Mouse (Mus musculus): ENCODE measurements around the gene Olfr1423.
"Not testable (repeated sequence)": the region's sequence is repeated elsewhere in the genome, so short reads cannot be mapped to it uniquely, and the experiment has no call there.

Olfr1423 gene

DNA sequence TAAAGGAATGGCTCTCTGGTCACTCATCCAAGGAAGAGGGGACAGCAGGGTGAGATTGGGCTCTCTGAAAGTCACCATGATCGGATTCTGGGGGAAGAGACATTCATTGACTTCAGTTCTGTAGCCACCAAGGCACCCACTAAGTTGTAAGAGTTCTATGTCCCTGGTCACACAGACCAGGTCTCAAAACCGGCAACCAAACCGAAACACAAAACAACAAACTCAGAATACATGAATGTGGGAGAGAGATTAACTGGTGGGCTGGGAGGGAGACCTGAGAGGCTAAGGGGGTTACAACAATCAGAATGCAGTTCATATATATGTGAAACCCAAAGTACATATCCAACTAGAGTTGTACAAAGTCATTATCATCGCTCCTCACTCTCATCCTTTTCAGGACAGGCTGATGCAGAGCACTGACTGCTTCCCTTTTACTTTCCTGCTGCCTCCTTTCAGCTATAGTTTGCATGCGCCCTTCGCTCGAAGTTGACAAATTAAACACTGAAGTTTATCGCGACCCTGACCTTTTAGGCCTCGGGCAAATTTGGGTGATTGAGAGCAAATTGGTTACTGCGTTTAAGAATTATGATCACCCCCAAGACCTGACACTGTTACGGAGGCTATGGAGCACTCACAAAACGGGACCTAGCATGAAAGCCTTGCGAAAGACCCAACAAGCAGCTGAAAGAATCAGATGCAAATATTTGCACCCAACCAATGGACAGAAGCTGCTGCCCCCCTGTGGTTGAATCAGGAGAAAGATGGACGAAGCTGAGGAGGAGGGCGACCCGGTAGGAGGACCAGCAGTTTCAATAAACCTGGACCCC lies 33.8 kb downstream of the Olfr1423 start:
- DNase-seq (ENCODE audit: extremely low spot score, low spot score), result peak; percentile 65

GRCm38 (mm10) chr19:12006361-12006947 lies 34.7 kb downstream of the Olfr1423 start:
- DNase-seq (ENCODE audit: extremely low spot score, low spot score), result no peak

DNA sequence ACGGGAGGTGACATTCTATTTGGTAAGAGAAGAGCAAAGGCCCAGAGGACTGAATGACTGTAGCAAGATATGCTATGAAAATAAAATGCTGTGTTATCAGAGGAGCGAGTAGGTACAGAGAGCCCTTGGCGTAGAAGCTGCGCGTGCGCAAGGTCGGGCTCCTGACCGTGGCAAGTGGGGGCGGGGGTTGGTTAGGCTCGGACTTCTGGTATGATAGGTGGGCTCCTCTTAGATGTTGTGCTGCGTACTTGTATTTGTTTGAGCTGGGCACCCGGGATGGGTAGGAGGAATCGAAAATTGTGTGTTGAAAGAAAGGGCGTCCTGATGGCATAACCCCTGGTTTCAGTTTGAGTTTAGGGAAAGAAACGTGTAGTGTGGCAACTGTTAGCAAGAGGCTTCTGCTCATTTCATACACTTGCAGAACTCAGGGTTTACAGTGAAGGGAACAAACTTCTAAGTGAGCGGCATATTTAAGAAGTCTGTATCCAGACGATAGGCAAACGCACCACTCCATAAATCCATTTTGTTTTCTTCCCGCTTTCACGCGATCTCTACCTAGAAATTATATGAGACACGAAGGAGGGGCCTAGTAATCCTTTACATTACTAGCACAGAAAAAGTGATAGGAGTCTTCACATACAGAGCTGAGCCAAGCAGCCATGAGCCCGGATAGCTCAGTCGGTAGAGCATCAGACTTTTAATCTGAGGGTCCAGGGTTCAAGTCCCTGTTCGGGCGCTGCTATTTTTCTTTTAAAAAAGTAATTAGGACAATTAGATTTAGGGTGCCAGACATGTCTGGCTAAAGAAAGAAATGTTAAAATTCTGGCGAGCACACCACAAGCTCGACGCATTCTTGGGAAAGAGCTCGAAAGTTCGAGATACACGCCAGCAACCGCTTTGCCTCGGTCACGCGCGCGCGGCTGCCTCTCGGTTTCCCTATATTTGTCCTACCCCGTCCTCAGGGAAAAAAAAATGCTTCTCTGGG lies 35.4 kb downstream of the Olfr1423 start:
- DNase-seq (ENCODE audit: extremely low spot score, low spot score), result peak; percentile 97

GRCm38 (mm10) chr19:12004216-12005008 lies 36.7 kb downstream of the Olfr1423 start:
- DNase-seq (ENCODE audit: extremely low spot score, low spot score), result no peak

DNA sequence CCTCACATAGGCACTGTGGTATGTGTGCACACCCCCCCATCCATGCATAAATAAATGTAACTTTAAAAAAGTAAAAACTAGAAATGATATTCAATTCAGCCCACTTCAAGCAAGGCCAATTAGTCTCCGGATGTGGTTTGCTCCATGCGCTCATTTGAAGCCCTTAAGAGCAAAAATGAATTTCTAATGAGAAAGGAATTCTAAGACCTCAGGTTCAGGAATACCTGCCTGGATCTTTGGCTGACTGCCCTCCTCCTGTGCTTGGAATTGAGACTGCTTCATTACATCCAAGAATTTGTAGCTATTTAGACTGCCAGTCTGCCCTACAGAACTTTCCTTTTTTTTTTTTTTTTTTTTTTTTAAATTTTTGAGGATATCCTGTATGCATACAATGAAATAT lies 37.5 kb downstream of the Olfr1423 start:
- no peak for DNase-seq (ENCODE audit: extremely low spot score, low spot score)

GRCm38 (mm10) chr19:12002791-12003190 lies 38.3 kb downstream of the Olfr1423 start:
- no peak for DNase-seq (ENCODE audit: extremely low spot score, low spot score)

GRCm38 (mm10) chr19:12002125-12002524 lies 39.0 kb downstream of the Olfr1423 start:
- peak; percentile 73 for DNase-seq (ENCODE audit: extremely low spot score, low spot score)

DNA sequence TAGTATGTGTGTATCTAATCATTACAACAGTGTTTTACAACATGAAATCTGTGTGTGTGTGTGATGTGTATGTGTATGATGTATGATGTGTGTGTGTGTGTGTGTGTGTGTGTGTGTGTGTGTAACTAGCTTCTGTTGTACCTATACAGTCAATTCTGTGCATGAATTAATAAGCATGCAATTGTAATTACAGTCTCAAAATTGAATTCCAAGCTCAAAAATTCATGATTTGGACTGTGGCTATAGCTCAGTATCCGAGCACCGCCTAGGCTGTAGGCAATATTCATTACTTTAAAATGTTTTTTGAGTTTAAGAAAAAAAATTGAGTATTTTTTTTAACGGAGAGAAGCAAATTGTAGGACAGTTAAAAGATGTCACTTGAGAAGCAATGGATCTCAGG lies 39.4 kb downstream of the Olfr1423 start:
- no peak for DNase-seq (ENCODE audit: extremely low spot score, low spot score)

DNA sequence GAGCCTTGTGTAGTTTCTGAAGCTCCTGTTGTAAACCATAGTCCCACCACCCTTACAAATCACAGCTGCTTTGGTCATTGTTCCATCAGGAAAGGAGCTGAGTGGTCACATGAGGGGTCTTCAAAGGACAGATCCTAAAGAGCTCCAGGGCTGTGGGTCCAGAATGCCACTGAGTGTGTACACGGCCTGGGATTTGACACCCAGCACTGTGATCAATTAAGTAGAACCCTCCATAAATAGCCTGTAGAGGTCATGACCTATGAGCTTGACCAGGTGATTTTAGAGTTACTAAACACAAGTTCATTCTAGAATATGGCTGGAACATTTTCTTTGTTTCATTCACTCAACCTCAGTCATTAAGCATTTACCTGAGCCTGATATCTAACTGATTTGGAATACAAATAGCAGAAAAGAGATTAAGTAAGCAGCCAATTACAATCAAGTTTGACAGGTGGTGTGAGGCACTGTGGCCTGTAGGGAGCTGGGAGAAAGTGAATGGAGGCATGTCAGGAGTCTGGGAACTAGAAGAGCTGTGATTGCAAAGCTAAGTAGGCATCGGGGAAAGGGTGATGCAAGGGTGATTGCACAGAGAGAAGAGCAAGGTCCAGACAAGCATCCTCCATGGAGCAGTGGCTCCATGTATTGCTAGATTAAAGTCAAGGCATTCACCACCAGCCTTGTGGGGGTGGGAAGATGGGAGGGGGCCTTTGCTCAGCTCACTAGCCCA lies 45.2 kb downstream of the Olfr1423 start:
- DNase-seq (ENCODE audit: extremely low spot score, low spot score), result no peak

DNA sequence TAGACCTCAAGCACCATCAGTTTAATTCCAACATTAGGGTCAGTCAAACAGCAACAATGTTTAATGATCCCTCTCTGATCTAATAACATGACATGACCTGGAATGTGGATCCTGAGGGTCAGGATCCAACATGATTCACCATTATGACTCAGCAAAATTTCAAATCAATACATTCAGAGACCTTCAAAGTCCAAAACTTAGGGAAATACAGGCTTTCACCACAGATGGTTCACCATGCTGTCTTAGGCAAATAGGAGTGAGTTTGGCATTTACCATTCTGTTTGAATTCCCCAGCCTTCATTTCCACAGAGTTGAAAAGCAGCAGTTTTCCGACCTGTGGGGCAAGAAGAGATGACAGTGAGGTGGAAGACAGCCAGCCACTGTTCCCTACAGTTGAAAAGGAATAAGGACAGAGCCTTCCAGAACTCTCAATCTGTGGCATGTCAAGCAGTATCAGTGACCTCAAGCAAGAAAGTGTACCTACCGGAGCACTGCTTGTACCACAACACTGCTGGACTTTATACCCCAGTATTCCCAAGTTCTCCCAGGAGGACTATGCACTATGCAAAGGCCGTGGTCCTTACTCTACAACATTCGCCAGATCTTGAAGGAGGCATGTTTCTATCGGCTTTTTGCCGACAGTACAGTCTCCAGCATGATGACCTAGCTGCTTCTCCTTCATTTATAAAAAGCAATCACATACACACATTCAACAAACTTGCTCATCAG lies 46.2 kb downstream of the Olfr1423 start:
- no peak for DNase-seq (ENCODE audit: extremely low spot score, low spot score)

- no peak for DNase-seq (ENCODE audit: extremely low spot score, low spot score)
Measured at GRCm38 (mm10) chr19:11992441-11993029, 48.6 kb downstream of the Olfr1423 start.

DNA sequence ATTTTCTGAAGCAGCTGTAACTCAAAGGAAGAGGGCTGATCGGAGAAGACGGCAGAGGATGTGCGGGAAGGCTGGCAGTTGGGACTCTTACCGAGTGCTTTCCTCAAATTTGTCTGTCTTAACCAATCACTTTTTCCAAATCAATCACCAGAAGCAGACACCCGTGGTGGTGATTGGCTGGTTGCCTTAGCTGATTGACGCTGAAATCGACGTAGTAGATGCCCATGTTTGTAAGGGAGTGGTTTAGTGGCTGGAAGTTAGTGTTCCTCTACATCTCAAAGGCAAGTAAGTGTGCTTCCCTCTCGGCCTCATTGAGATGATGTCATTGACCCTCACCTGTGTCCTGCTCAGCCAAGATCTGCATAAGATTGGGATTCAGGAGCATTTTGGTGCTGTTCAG lies 49.1 kb downstream of the Olfr1423 start:
- no peak for DNase-seq (ENCODE audit: extremely low spot score, low spot score)

- DNase-seq (ENCODE audit: extremely low spot score, low spot score), result no peak
Measured at GRCm38 (mm10) chr19:11989334-11989733, 51.8 kb downstream of the Olfr1423 start.

DNA sequence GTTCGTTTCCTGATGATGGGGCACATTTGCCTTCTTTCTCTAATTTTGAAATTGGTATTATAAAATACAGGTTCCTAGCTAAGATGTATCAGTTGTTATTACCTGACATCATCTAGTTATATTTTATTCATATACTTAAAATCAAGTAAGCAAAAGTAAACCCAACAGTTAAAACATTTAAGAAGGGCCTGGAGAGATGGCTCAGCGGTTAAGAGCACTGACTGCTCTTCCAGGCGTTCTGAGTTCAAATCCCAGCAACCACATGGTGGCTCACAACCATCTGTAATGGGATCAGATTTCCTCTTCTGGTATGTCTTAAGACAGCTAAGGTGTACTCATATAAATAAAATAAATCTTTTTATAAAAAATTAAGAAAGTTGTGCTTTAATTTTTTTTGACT lies 53.3 kb downstream of the Olfr1423 start:
- no peak for DNase-seq (ENCODE audit: extremely low spot score, low spot score)

GRCm38 (mm10) chr19:11984614-11985013 lies 56.5 kb downstream of the Olfr1423 start:
- not testable (repeated sequence) for DNase-seq (ENCODE audit: extremely low spot score, low spot score)
